Mouse (Mus musculus) limb, embryonic 14.5 days (tissue): ENCODE results near the gene Sclt1. TPM values are rescaled to one million over a fixed set of nuclear protein-coding genes. Genes with fewer than 3 reads are reported as not detected.

Experiments
- ATAC-seq: fragments of 200-750 bp; cut with Nextera tagmentation; 2 replicates; pipeline ENCODE4 v1.8.0; 2017; ENCODE audit warnings: low read depth, moderate number of reproducible peaks, moderate TSS enrichment; ENCODE audit not compliant: low FRiP score
- DNase-seq: peaks from one replicate; pipeline ENCODE4 v3.0.0-alpha.2; 2015; ENCODE audit warnings: low spot score
- H3K27ac ChIP-seq: fragments of 300-500 bp; sonication (generic); replicated peaks from 2 replicates; pipeline ENCODE4 v1.5.1; 2014; ENCODE audit warnings: low read depth, mild to moderate bottlenecking, low read length, moderate library complexity, mixed read lengths
- H3K27me3 ChIP-seq: fragments of 300-500 bp; sonication (generic); 2 replicates; pipeline ENCODE4 v1.6.1; 2014; ENCODE audit warnings: low read length, mixed read lengths; ENCODE audit not compliant: control insufficient read depth, insufficient read depth
- H3K36me3 ChIP-seq: fragments of 300-500 bp; sonication (generic); 2 replicates; pipeline ENCODE4 v1.6.1; 2014; ENCODE audit warnings: mild to moderate bottlenecking, low read length, moderate library complexity, mixed read lengths; ENCODE audit not compliant: control insufficient read depth, insufficient read depth
- H3K4me1 ChIP-seq: fragments of 300-500 bp; sonication (generic); 2 replicates; pipeline ENCODE4 v1.6.1; 2014; ENCODE audit warnings: antibody characterized with exemption, low read length, mixed read lengths; ENCODE audit not compliant: control insufficient read depth, insufficient read depth
- H3K4me2 ChIP-seq: fragments of 300-500 bp; sonication (generic); replicated peaks from 2 replicates; pipeline ENCODE4 v1.6.1; 2014; ENCODE audit warnings: low read depth, mild to moderate bottlenecking, low read length, moderate library complexity; ENCODE audit not compliant: severe bottlenecking
- H3K4me3 ChIP-seq: fragments of 300-500 bp; sonication (generic); replicated peaks from 2 replicates; pipeline ENCODE4 v1.5.1; 2014; ENCODE audit warnings: low read length
- H3K9ac ChIP-seq: fragments of 300-500 bp; sonication (generic); 2 replicates; pipeline ENCODE4 v1.6.1; 2014; ENCODE audit warnings: mild to moderate bottlenecking, low read depth, low read length, moderate library complexity; ENCODE audit not compliant: severe bottlenecking
- H3K9me3 ChIP-seq: fragments of 300-500 bp; sonication (generic); 2 replicates; pipeline ENCODE4 v1.6.1; 2016; ENCODE audit warnings: low read length; ENCODE audit not compliant: control insufficient read depth
- POLR2A ChIP-seq: fragments of 200-500 bp; IDR thresholded peaks from 2 replicates; pipeline ENCODE4 v1.8.0; 2012; ENCODE audit warnings: inconsistent platforms, mild to moderate bottlenecking, moderate library complexity, borderline replicate concordance; ENCODE audit not compliant: insufficient read depth, insufficient read length; ENCODE audit errors: extremely low read depth
- WGBS: fragments of 180-500 bp; shearing (Covaris S2); extraction: QIAGEN DNeasy Blood & Tissue Kit; methylation state at CpG from one replicate; pipeline ENCODE4 v1.1.7; 2014; 5-methylcytosine and 5-hydroxymethylcytosine counted together
- polyA plus RNA-seq, 2 experiments: library from polyadenylated mRNA; depleted of rRNA in 1 of 2; stranded (reverse) in 1 of 2; unstranded in 1 of 2; fragments of >200 nt; fragmentation: Nextera tagmentation in 1 of 2; extraction: Ambion mirVana in 1 of 2; gene quantifications; 2 replicates each; pipeline versions ENCODE4 v1.2.1 to v1.2.3; 2012 to 2014

The Sclt1 gene
- polyA plus RNA-seq, 2 experiments, result 15.2 to 20.0 TPM

GRCm38 (mm10) chr3:41614230-41614985, 127.9 kb downstream of the Sclt1 start:
- peaks cover 28% of the 10 kb centered on the region for H3K36me3 ChIP-seq

GRCm38 (mm10) chr3:41613706-41614105, 128.6 kb downstream of the Sclt1 start:
- no peak for TF ChIP-seq POLR2A
- H3K36me3 ChIP-seq, result peaks cover 28% of the 10 kb centered on the region
- no peaks in the 10 kb centered on the region for H3K9me3 ChIP-seq
- no peak overlapping the region for H3K4me2 ChIP-seq
- WGBS, result 85% methylated on average over 9 of the region's 9 CpGs
- DNase-seq (no peak), ATAC-seq (no peak)
- H3K4me3 ChIP-seq, result no peak overlapping the region
- H3K4me1 ChIP-seq, result no peaks in the 10 kb centered on the region
- H3K9ac ChIP-seq, result no peak overlapping the region
- no peak overlapping the region for H3K27ac ChIP-seq
- no peaks in the 10 kb centered on the region for H3K27me3 ChIP-seq

More at GRCm38 (mm10) chr3:41614230-41614985, 127.9 kb downstream of the Sclt1 start:
- Histone ChIP-seq H3K4me2 (no peak overlapping the region), H3K9me3 (no peaks in the 10 kb centered on the region), H3K27ac (no peak overlapping the region), H3K27me3 (no peaks in the 10 kb centered on the region), H3K4me1 (no peaks in the 10 kb centered on the region), H3K9ac (no peak overlapping the region), H3K4me3 (no peak overlapping the region)
- WGBS, result 84% methylated on average over 5 of the region's 5 CpGs
- DNase-seq, result no peak
- ATAC-seq, result no peak
- TF ChIP-seq POLR2A, result no peak

- Histone ChIP-seq H3K36me3 (peaks cover 28% of the 10 kb centered on the region), H3K9me3 (no peaks in the 10 kb centered on the region), H3K4me3 (no peak overlapping the region), H3K27me3 (no peaks in the 10 kb centered on the region), H3K27ac (no peak overlapping the region), H3K4me1 (no peaks in the 10 kb centered on the region), H3K4me2 (no peak overlapping the region), H3K9ac (no peak overlapping the region)
- DNase-seq (no peak), ATAC-seq (no peak)
- 91% methylated on average over 3 of the region's 3 CpGs for WGBS
- TF ChIP-seq POLR2A, result no peak
Observed at GRCm38 (mm10) chr3:41612211-41612610, 130.1 kb downstream of the Sclt1 start.

GRCm38 (mm10) chr3:41609071-41609470, 133.2 kb downstream of the Sclt1 start:
- Histone ChIP-seq H3K27me3 (no peaks in the 10 kb centered on the region), H3K36me3 (peaks cover 35% of the 10 kb centered on the region), H3K9me3 (no peaks in the 10 kb centered on the region), H3K9ac (no peak overlapping the region), H3K4me2 (no peak overlapping the region), H3K4me3 (no peak overlapping the region), H3K4me1 (no peaks in the 10 kb centered on the region), H3K27ac (no peak overlapping the region)
- ATAC-seq, result no peak
- WGBS, result 94% methylated on average over 5 of the region's 5 CpGs
- no peak for DNase-seq
- no peak for TF ChIP-seq POLR2A

- ATAC-seq (no peak), DNase-seq (no peak)
- TF ChIP-seq POLR2A, result no peak
- H3K4me2 ChIP-seq, result no peak overlapping the region
- H3K4me3 ChIP-seq, result no peak overlapping the region
- peaks cover 8% of the 10 kb centered on the region for H3K4me1 ChIP-seq
- H3K27me3 ChIP-seq, result no peaks in the 10 kb centered on the region
- no peaks in the 10 kb centered on the region for H3K9me3 ChIP-seq
- H3K36me3 ChIP-seq, result peaks cover 26% of the 10 kb centered on the region
- 95% methylated on average over 8 of the region's 8 CpGs for WGBS
- H3K27ac ChIP-seq, result no peak overlapping the region
- H3K9ac ChIP-seq, result no peak overlapping the region
Observed at GRCm38 (mm10) chr3:41607467-41607866, 134.8 kb downstream of the Sclt1 start.
